Mouse (Mus musculus) embryonic facial prominence, embryonic 14.5 days (tissue): ENCODE data around the gene Trib3. TPM values are rescaled to one million over a fixed set of nuclear protein-coding genes. Genes with fewer than 3 reads are reported as not detected.
"Not testable (repeated sequence)": the region's sequence is repeated elsewhere in the genome, so short reads cannot be mapped to it uniquely, and the experiment has no call there.

Experiments
- ATAC-seq: fragments of 200-750 bp; cut with Nextera tagmentation; 2 replicates; pipeline ENCODE4 v1.8.0; 2017; ENCODE audit warnings: low read depth, moderate number of reproducible peaks, moderate TSS enrichment
- DNase-seq: peaks from one replicate; pipeline ENCODE4 v3.0.0-alpha.2; 2015; ENCODE audit warnings: low spot score
- H3K27ac ChIP-seq: fragments of 300-500 bp; sonication (generic); replicated peaks from 2 replicates; pipeline ENCODE4 v1.5.1; 2014; ENCODE audit warnings: low read depth, mild to moderate bottlenecking, low read length, moderate library complexity
- H3K27me3 ChIP-seq: fragments of 300-500 bp; sonication (generic); replicated peaks from 2 replicates; pipeline ENCODE4 v1.6.1; 2014; ENCODE audit warnings: low read length; ENCODE audit not compliant: control insufficient read depth, insufficient read depth
- H3K36me3 ChIP-seq: fragments of 300-500 bp; sonication (generic); 2 replicates; pipeline ENCODE4 v1.6.1; 2014; ENCODE audit warnings: low read length, mixed read lengths; ENCODE audit not compliant: control insufficient read depth, insufficient read depth
- H3K4me1 ChIP-seq: fragments of 300-500 bp; sonication (generic); 2 replicates; pipeline ENCODE4 v1.6.1; 2014; ENCODE audit warnings: antibody characterized with exemption, low read length; ENCODE audit not compliant: control insufficient read depth, insufficient read depth
- H3K4me2 ChIP-seq: fragments of 300-500 bp; sonication (generic); 2 replicates; pipeline ENCODE4 v1.6.1; 2014; ENCODE audit warnings: low read depth, mild to moderate bottlenecking, low read length, moderate library complexity, mixed read lengths
- H3K4me3 ChIP-seq: fragments of 300-500 bp; sonication (generic); 2 replicates; pipeline ENCODE4 v1.5.1; 2014; ENCODE audit warnings: low read depth, mild to moderate bottlenecking, low read length
- H3K9ac ChIP-seq: fragments of 300-500 bp; sonication (generic); 2 replicates; pipeline ENCODE4 v1.6.1; 2014; ENCODE audit warnings: low read depth, mild to moderate bottlenecking, low read length, moderate library complexity, mixed read lengths
- H3K9me3 ChIP-seq: fragments of 300-500 bp; sonication (generic); 2 replicates; pipeline ENCODE4 v1.6.1; 2016; ENCODE audit warnings: low read length; ENCODE audit not compliant: control insufficient read depth
- WGBS: fragments of 180-500 bp; shearing (Covaris S2); extraction: QIAGEN DNeasy Blood & Tissue Kit; methylation state at CpG from one replicate; pipeline ENCODE4 v1.1.7; 2014; 5-methylcytosine and 5-hydroxymethylcytosine counted together
- polyA plus RNA-seq: library from polyadenylated mRNA; unstranded; fragments of >200 nt; fragmentation: Nextera tagmentation; extraction: Ambion mirVana; gene quantifications from 2 replicates; pipeline ENCODE4 v1.2.1, GENCODE M21; 2014

Trib3 gene
- polyA plus RNA-seq, 1 experiment from 2014 or later: 3.0 TPM

- not testable (repeated sequence) for DNase-seq, H3K9ac ChIP-seq
Observed at GRCm38 (mm10) chr2:152289623-152290022, 54.2 kb downstream of the Trib3 start.

GRCm38 (mm10) chr2:152288046-152288445 lies 55.8 kb downstream of the Trib3 start:
- no peaks in the 10 kb centered on the region for H3K4me1 ChIP-seq
- no peaks in the 10 kb centered on the region for H3K9me3 ChIP-seq
- no peak for DNase-seq
- no peak overlapping the region for H3K4me2 ChIP-seq
- no peak overlapping the region for H3K27ac ChIP-seq
- peaks cover 41% of the 10 kb centered on the region for H3K36me3 ChIP-seq
- H3K9ac ChIP-seq: no peak overlapping the region
- 77% methylated on average over 8 of the region's 8 CpGs for WGBS
- H3K27me3 ChIP-seq: no peaks in the 10 kb centered on the region
- no peak for ATAC-seq
- H3K4me3 ChIP-seq: no peak overlapping the region

More at GRCm38 (mm10) chr2:152289623-152290022, 54.2 kb downstream of the Trib3 start:
- not testable (repeated sequence) for ATAC-seq, H3K4me3 ChIP-seq, H3K4me2 ChIP-seq, H3K9me3 ChIP-seq, H3K4me1 ChIP-seq, H3K27ac ChIP-seq, H3K27me3 ChIP-seq
- 84% methylated on average over 1 of the region's 2 CpGs for WGBS
- peaks cover 26% of the 10 kb centered on the region for H3K36me3 ChIP-seq

GRCm38 (mm10) chr2:152287560-152287959 lies 56.3 kb downstream of the Trib3 start:
- Histone ChIP-seq H3K27ac (no peak overlapping the region), H3K27me3 (no peaks in the 10 kb centered on the region), H3K4me1 (no peaks in the 10 kb centered on the region), H3K9me3 (no peaks in the 10 kb centered on the region), H3K36me3 (peaks cover 46% of the 10 kb centered on the region), H3K4me2 (no peak overlapping the region), H3K4me3 (no peak overlapping the region), H3K9ac (no peak overlapping the region)
- DNase-seq (no peak), ATAC-seq (no peak)
- WGBS: 86% methylated on average over 5 of the region's 5 CpGs

Other genes with a start within 250 kb of the Trib3 start
- gene Srxn1, start 238.5 kb downstream of the Trib3 start, polyA plus RNA-seq: 12.0 and 13.6 TPM in 2 replicates
- 10.6 TPM in 2 replicates for gene Tcf15, start 200.5 kb downstream of the Trib3 start, polyA plus RNA-seq
- 84.5 and 86.4 TPM in 2 replicates for gene Csnk2a1, start 117.2 kb downstream of the Trib3 start, polyA plus RNA-seq
- 31.0 and 32.2 TPM in 2 replicates for gene Tbc1d20, start 50.2 kb downstream of the Trib3 start, polyA plus RNA-seq
- 79.5 and 82.2 TPM in 2 replicates for gene Rbck1, start 11.4 kb downstream of the Trib3 start, polyA plus RNA-seq
- gene Nrsn2, start 32.6 kb upstream of the Trib3 start, polyA plus RNA-seq: 2.5 and 2.7 TPM in 2 replicates
- 10.4 and 11.4 TPM in 2 replicates for gene Sox12, start 54.0 kb upstream of the Trib3 start, polyA plus RNA-seq
- 29.5 and 36.4 TPM in 2 replicates for gene Zcchc3, start 71.0 kb upstream of the Trib3 start, polyA plus RNA-seq
- 0.87 and 5.1 TPM in 2 replicates for gene 6820408C15Rik, start 71.6 kb upstream of the Trib3 start, polyA plus RNA-seq
- gene Defb23, start 120.6 kb upstream of the Trib3 start, polyA plus RNA-seq: not detected in 2 replicates
- not detected in 2 replicates for gene Defb20, start 133.0 kb upstream of the Trib3 start, polyA plus RNA-seq
- not detected in 2 replicates for gene Defb22, start 146.1 kb upstream of the Trib3 start, polyA plus RNA-seq
- gene Defb26, start 167.7 kb upstream of the Trib3 start, polyA plus RNA-seq: not detected in 2 replicates
- gene Defb28, start 174.2 kb upstream of the Trib3 start, polyA plus RNA-seq: not detected in 2 replicates
- not detected in 2 replicates for gene Defb29, start 196.1 kb upstream of the Trib3 start, polyA plus RNA-seq
- not detected in 2 replicates for gene Gm17416, start 225.3 kb upstream of the Trib3 start, polyA plus RNA-seq
- not detected in 2 replicates for gene Defb21, start 228.7 kb upstream of the Trib3 start, polyA plus RNA-seq
- not detected in 2 replicates for gene Defb19, start 236.3 kb upstream of the Trib3 start, polyA plus RNA-seq